Mouse (Mus musculus): ENCODE results near the gene Phf10.

DNA sequence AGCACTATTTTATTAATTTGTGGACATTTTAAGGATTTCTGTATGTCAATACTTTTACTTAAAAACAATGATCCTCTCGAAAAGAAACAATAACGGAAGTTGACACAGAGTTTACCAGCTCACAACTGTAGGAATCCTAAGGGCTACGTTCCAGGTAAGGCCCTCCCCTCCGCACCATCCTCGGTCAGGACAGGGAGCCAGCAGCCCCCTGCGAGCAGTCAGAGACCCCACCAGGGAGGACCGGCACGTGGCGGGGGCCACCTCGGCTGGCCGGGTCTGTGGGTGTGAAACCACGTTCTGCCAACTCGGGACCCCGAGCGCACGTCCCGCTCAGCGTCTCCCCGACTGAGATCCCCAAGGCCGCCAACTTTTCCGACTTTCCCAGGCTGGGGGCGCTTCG is 553 bp downstream of the Phf10 start:
- TF ChIP-seq POLR2A (IDR thresholded peaks at IDR 0.05; ENCODE audit: low read depth, low read length) (no peak), CTCF (conservative IDR thresholded peaks at IDR 0.05; ENCODE audit: insufficient read depth, insufficient read length, low read depth, low read length) (no peak)
